Mouse (Mus musculus) MEL (cell line): ENCODE data around the gene Pon2. TPM values are rescaled to one million over a fixed set of nuclear protein-coding genes. Genes with fewer than 3 reads are reported as not detected.

ENCODE experiments used
- DNase-seq: peaks from one replicate; pipeline ENCODE4 v3.0.0; 2011; ENCODE audit warnings: low read depth, low spot score
- H3K27ac ChIP-seq: 2 replicates; pipeline ENCODE4 v1.5.1; 2012; ENCODE audit warnings: low read depth, mild to moderate bottlenecking, control low read depth, low read length, moderate library complexity; ENCODE audit not compliant: control insufficient read depth
- H3K27me3 ChIP-seq, 2 experiments: fragments of 150-350 bp in 1 of 2; sonication (generic) in 1 of 2; 2 replicates each; pipeline ENCODE4 v1.6.1; 2012; ENCODE audit warnings: low read length in 2 of 2, mild to moderate bottlenecking in 2 of 2, improper control_type of control experiment in 1 of 2, moderate library complexity in 1 of 2; ENCODE audit not compliant: insufficient read depth in 2 of 2, control insufficient read depth in 1 of 2
- H3K36me3 ChIP-seq, 2 experiments: 2 replicates each; pipeline ENCODE4 v1.6.1; 2012 to 2014; ENCODE audit warnings: low read length in 2 of 2, improper control_type of control experiment in 1 of 2, inconsistent platforms in 1 of 2, mild to moderate bottlenecking in 1 of 2; ENCODE audit not compliant: insufficient read depth in 2 of 2, control insufficient read depth in 1 of 2
- H3K4me1 ChIP-seq, 2 experiments: fragments of 150-350 bp in 1 of 2; sonication (generic) in 1 of 2; 2 replicates each; pipeline ENCODE4 v1.6.1; 2012; ENCODE audit warnings: low read length in 2 of 2, improper control_type of control experiment in 1 of 2, mild to moderate bottlenecking in 1 of 2; ENCODE audit not compliant: insufficient read depth in 2 of 2, control insufficient read depth in 1 of 2
- H3K4me3 ChIP-seq, 2 experiments: fragments of 150-350 bp in 1 of 2; sonication (generic) in 1 of 2; 2 replicates each; pipeline ENCODE4 v1.5.1; 2012; ENCODE audit warnings: low read depth in 2 of 2, low read length in 2 of 2, mild to moderate bottlenecking in 2 of 2, moderate library complexity in 2 of 2, control low read depth in 1 of 2, improper control_type of control experiment in 1 of 2; ENCODE audit not compliant: control insufficient read depth in 1 of 2, insufficient read depth in 1 of 2
- H3K79me2 ChIP-seq: 2 replicates; pipeline ENCODE4 v1.6.1; 2012; ENCODE audit warnings: mild to moderate bottlenecking, low read length, moderate library complexity; ENCODE audit not compliant: control insufficient read depth, poor library complexity, insufficient read depth
- H3K9ac ChIP-seq: 2 replicates; pipeline ENCODE4 v1.6.1; 2012; ENCODE audit warnings: low read depth, mild to moderate bottlenecking, control low read depth, low read length, moderate library complexity; ENCODE audit not compliant: control insufficient read depth, poor library complexity, severe bottlenecking
- H3K9me3 ChIP-seq: fragments of 150-350 bp; sonication (generic); replicated peaks from 2 replicates; pipeline ENCODE4 v1.6.1; 2012; ENCODE audit warnings: mild to moderate bottlenecking, low read length, improper control_type of control experiment, moderate library complexity; ENCODE audit not compliant: insufficient read depth
- BHLHE40 ChIP-seq: IDR thresholded peaks from 2 replicates; pipeline ENCODE4 v1.6.1; 2012; ENCODE audit warnings: low read depth, mild to moderate bottlenecking, inconsistent platforms, low read length, improper control_type of control experiment, borderline replicate concordance
- CHD1 ChIP-seq: IDR thresholded peaks from 2 replicates; pipeline ENCODE4 v1.6.1; 2012; ENCODE audit warnings: low read depth, mild to moderate bottlenecking, inconsistent platforms, low read length, improper control_type of control experiment
- CHD2 ChIP-seq: IDR thresholded peaks from 2 replicates; pipeline ENCODE4 v1.6.1; 2011; ENCODE audit warnings: low read length, improper control_type of control experiment
- CTCF ChIP-seq, 3 experiments: IDR thresholded peaks in 2 of 3; conservative IDR thresholded peaks in 1 of 3; 2 replicates each; pipeline ENCODE4 v1.5.1; 2011 to 2012; ENCODE audit warnings: low read length in 3 of 3, low read depth in 2 of 3, mild to moderate bottlenecking in 2 of 3, improper control_type of control experiment in 1 of 3, inconsistent platforms in 1 of 3, mixed read lengths in 1 of 3, moderate library complexity in 1 of 3; ENCODE audit not compliant: control insufficient read depth in 1 of 3, insufficient read depth in 1 of 3, poor library complexity in 1 of 3, severe bottlenecking in 1 of 3
- E2F4 ChIP-seq: IDR thresholded peaks from 2 replicates; pipeline ENCODE4 v1.6.1; 2011; ENCODE audit warnings: low read depth, low read length, improper control_type of control experiment, borderline replicate concordance
- ELF1 ChIP-seq: IDR thresholded peaks from 2 replicates; pipeline ENCODE4 v1.6.1; 2014; ENCODE audit warnings: low read depth, mild to moderate bottlenecking, inconsistent platforms, low read length, improper control_type of control experiment, moderate library complexity
- EP300 ChIP-seq, 2 experiments: IDR thresholded peaks; 2 replicates each; pipeline ENCODE4 v1.6.1; 2011; ENCODE audit warnings: improper control_type of control experiment in 2 of 2, low read length in 2 of 2, low read depth in 1 of 2, mild to moderate bottlenecking in 1 of 2
- ETS1 ChIP-seq: IDR thresholded peaks from 2 replicates; pipeline ENCODE4 v1.6.1; 2012; ENCODE audit warnings: low read depth, mild to moderate bottlenecking, inconsistent platforms, low read length, improper control_type of control experiment, moderate library complexity
- GABPA ChIP-seq: IDR thresholded peaks from 2 replicates; pipeline ENCODE4 v1.6.1; 2012; ENCODE audit warnings: low read depth, mild to moderate bottlenecking, inconsistent platforms, low read length, improper control_type of control experiment, moderate library complexity
- GATA1 ChIP-seq: IDR thresholded peaks from 2 replicates; pipeline ENCODE4 v1.6.1; 2011; ENCODE audit warnings: low read depth, low read length, improper control_type of control experiment
- MAFK ChIP-seq: IDR thresholded peaks from 2 replicates; pipeline ENCODE4 v1.6.1; 2011; ENCODE audit warnings: low read depth, mild to moderate bottlenecking, low read length, improper control_type of control experiment, borderline replicate concordance
- MAX ChIP-seq: IDR thresholded peaks from 2 replicates; pipeline ENCODE4 v1.6.1; 2011; ENCODE audit warnings: low read length, improper control_type of control experiment
- MAZ ChIP-seq: IDR thresholded peaks from 2 replicates; pipeline ENCODE4 v1.6.1; 2012; ENCODE audit warnings: low read depth, mild to moderate bottlenecking, inconsistent platforms, low read length, improper control_type of control experiment
- MXI1 ChIP-seq: IDR thresholded peaks from 2 replicates; pipeline ENCODE4 v1.6.1; 2011; ENCODE audit warnings: mild to moderate bottlenecking, low read depth, low read length, improper control_type of control experiment
- MYB ChIP-seq: IDR thresholded peaks from 2 replicates; pipeline ENCODE4 v1.6.1; 2011; ENCODE audit warnings: mild to moderate bottlenecking, low read depth, low read length, improper control_type of control experiment
- MYC ChIP-seq: IDR thresholded peaks from 2 replicates; pipeline ENCODE4 v1.6.1; 2011; ENCODE audit warnings: low read depth, mild to moderate bottlenecking, low read length, improper control_type of control experiment, moderate library complexity
- NELFE ChIP-seq: IDR thresholded peaks from 2 replicates; pipeline ENCODE4 v1.6.1; 2011; ENCODE audit warnings: low read depth, low read length, improper control_type of control experiment
- NRF1 ChIP-seq: IDR thresholded peaks from 2 replicates; pipeline ENCODE4 v1.6.1; 2014; ENCODE audit warnings: low read depth, mild to moderate bottlenecking, inconsistent platforms, low read length, improper control_type of control experiment, moderate library complexity; ENCODE audit not compliant: poor library complexity, insufficient read depth, severe bottlenecking
- POLR2A ChIP-seq, 2 experiments: IDR thresholded peaks; 2 replicates each; pipeline ENCODE4 v1.6.1; 2011 to 2012; ENCODE audit warnings: low read length in 2 of 2, mild to moderate bottlenecking in 2 of 2, control low read depth in 1 of 2, improper control_type of control experiment in 1 of 2, low read depth in 1 of 2, moderate library complexity in 1 of 2; ENCODE audit not compliant: control insufficient read depth in 1 of 2, insufficient read depth in 1 of 2, poor library complexity in 1 of 2
- POLR2AphosphoS2 ChIP-seq: IDR thresholded peaks from 2 replicates; pipeline ENCODE4 v1.6.1; 2011; ENCODE audit warnings: low read length, improper control_type of control experiment
- POLR2AphosphoS5 ChIP-seq: IDR thresholded peaks from 2 replicates; pipeline ENCODE4 v1.6.1; 2012; ENCODE audit warnings: low read depth, borderline replicate concordance, mild to moderate bottlenecking, inconsistent platforms, low read length, moderate library complexity, mixed read lengths
- RAD21 ChIP-seq: IDR thresholded peaks from 2 replicates; pipeline ENCODE4 v1.6.1; 2011; ENCODE audit warnings: mild to moderate bottlenecking, low read depth, low read length, improper control_type of control experiment
- RCOR1 ChIP-seq: IDR thresholded peaks from 2 replicates; pipeline ENCODE4 v1.6.1; 2012; ENCODE audit warnings: low read depth, mild to moderate bottlenecking, inconsistent platforms, low read length, improper control_type of control experiment
- SIN3A ChIP-seq: IDR thresholded peaks from 2 replicates; pipeline ENCODE4 v1.6.1; 2012; ENCODE audit warnings: low read length, improper control_type of control experiment, inconsistent platforms
- SMC3 ChIP-seq: IDR thresholded peaks from 2 replicates; pipeline ENCODE4 v1.6.1; 2011; ENCODE audit warnings: low read depth, low read length, improper control_type of control experiment
- TAL1 ChIP-seq: IDR thresholded peaks from 2 replicates; pipeline ENCODE4 v1.6.1; 2012; ENCODE audit warnings: mild to moderate bottlenecking, inconsistent platforms, low read length, moderate library complexity, mixed read lengths
- TBP ChIP-seq: IDR thresholded peaks from 2 replicates; pipeline ENCODE4 v1.8.0; 2011; ENCODE audit warnings: low read depth, low read length, improper control_type of control experiment
- TCF12 ChIP-seq: IDR thresholded peaks from 2 replicates; pipeline ENCODE4 v1.6.1; 2014; ENCODE audit warnings: low read depth, mild to moderate bottlenecking, inconsistent platforms, low read length, improper control_type of control experiment, moderate library complexity
- USF1 ChIP-seq: IDR thresholded peaks from 2 replicates; pipeline ENCODE4 v1.6.1; 2014; ENCODE audit warnings: low read depth, mild to moderate bottlenecking, inconsistent platforms, low read length, improper control_type of control experiment, moderate library complexity
- USF2 ChIP-seq, 2 experiments: IDR thresholded peaks; 2 replicates each; pipeline ENCODE4 v1.6.1; 2011 to 2012; ENCODE audit warnings: improper control_type of control experiment in 2 of 2, low read length in 2 of 2, borderline replicate concordance in 1 of 2, inconsistent platforms in 1 of 2, low read depth in 1 of 2, mild to moderate bottlenecking in 1 of 2; ENCODE audit not compliant: insufficient read depth in 1 of 2
- ZC3H11A ChIP-seq: IDR thresholded peaks from 2 replicates; pipeline ENCODE4 v1.6.1; 2012; ENCODE audit warnings: low read depth, mild to moderate bottlenecking, inconsistent platforms, low read length, improper control_type of control experiment
- ZKSCAN1 ChIP-seq: IDR thresholded peaks from 2 replicates; pipeline ENCODE4 v1.6.1; 2012; ENCODE audit warnings: low read depth, mild to moderate bottlenecking, inconsistent platforms, low read length, improper control_type of control experiment, moderate library complexity
- ZMIZ1 ChIP-seq: IDR thresholded peaks from 2 replicates; pipeline ENCODE4 v1.6.1; 2012; ENCODE audit warnings: low read depth, mild to moderate bottlenecking, inconsistent platforms, low read length, improper control_type of control experiment, moderate library complexity
- ZNF384 ChIP-seq: IDR thresholded peaks from 2 replicates; pipeline ENCODE4 v1.6.1; 2012; ENCODE audit warnings: low read depth, mild to moderate bottlenecking, inconsistent platforms, low read length, improper control_type of control experiment
- polyA plus RNA-seq, 2 experiments: library from polyadenylated mRNA; stranded (reverse) in 1 of 2; unstranded in 1 of 2; fragments of >175 nt in 1 of 2; fragments of >200 nt in 1 of 2; gene quantifications; 2 replicates each; pipeline versions ENCODE4 v1.2.1 to v1.2.4; 2012; ENCODE audit warnings: low replicate concordance in 2 of 2, low read depth in 1 of 2; ENCODE audit not compliant: insufficient read length in 2 of 2, insufficient read depth in 1 of 2, missing spikeins in 1 of 2
- total RNA-seq: library from RNA; depleted of rRNA; stranded (reverse); fragments of 300-350 nt; gene quantifications from 2 replicates; pipeline ENCODE4 v1.2.3, GENCODE M21; 2012

Gene Pon2
- total and polyA plus RNA-seq, 3 experiments: 14.4 to 21.2 TPM; not detected in 1

DNA sequence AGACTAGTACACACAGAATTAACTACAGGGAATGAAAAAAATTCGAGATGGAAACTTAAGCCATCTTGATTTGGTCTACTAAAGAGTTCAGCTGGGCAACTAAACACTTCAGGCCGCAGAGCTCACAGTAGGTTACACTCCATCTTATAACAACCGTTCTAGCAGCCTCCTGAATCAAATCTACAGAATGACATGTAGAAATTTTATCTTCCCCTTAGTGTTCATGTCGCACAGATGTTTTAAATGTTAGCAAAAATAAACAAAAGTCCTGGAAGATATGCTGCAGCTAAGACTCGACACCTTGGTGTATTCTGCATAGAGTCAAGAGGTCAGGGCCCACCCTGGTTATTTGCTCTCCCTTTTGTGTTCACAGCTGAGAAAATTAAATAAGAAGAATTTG, 10.3 kb downstream of the Pon2 start (continued):
- TF ChIP-seq POLR2AphosphoS5 (no peak), E2F4 (no peak), SMC3 (no peak), MXI1 (no peak), RCOR1 (no peak), ZNF384 (no peak), TBP (no peak), ZKSCAN1 (no peak), POLR2A (IDR thresholded peaks at IDR 0.05; ENCODE audit: control insufficient read depth in 1 of 2, insufficient read depth in 1 of 2, low read depth in 1 of 2, low read length in 2 of 2, poor library complexity in 1 of 2) (no peak), TAL1 (peak; percentile 20; the same call in 1 of the 2 replicates), GABPA (no peak)

DNA sequence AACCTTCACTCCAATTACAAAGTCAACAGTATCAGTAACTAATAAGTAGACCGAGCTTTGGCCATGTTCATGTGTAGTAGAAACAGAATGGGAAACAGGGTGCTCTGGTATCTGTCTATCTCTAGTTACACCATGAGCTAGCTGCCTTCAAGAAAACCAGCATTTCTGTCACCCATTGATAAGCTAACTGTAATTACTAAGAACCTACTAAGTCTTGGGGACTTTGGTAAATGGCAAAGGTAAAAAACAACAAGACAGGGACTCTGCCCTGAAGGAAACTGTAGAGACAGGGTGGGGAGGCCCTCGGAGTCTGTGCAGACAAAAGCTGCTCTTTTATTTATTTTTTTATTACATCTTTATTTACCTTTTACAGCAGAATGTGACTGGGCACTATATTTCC, 10.9 kb downstream of the Pon2 start:
- peaks cover 19 to 51% of the 10 kb centered on the region in 2 experiments for H3K36me3 ChIP-seq
- H3K9me3 ChIP-seq: no peaks in the 10 kb centered on the region
- H3K4me1 ChIP-seq: peaks cover 36 to 54% of the 10 kb centered on the region in 2 experiments
- DNase-seq: peak; percentile 80
- no peak overlapping the region; a peak in 1 of 4 replicates for H3K4me3 ChIP-seq
- no peaks in the 10 kb centered on the region for H3K79me2 ChIP-seq
- H3K9ac ChIP-seq: peak overlapping the region; percentile 17; the same call in 1 of the 2 replicates
- H3K27ac ChIP-seq: peak overlapping the region; percentile 80
- H3K27me3 ChIP-seq: no peaks in the 10 kb centered on the region
- TF ChIP-seq ZC3H11A: no peak
- no peak for TF ChIP-seq NELFE
- TF ChIP-seq USF2 (IDR thresholded peaks at IDR 0.05; ENCODE audit: borderline replicate concordance in 1 of 2, insufficient read depth in 1 of 2, low read depth in 1 of 2, low read length in 2 of 2): no peak
- TF ChIP-seq USF1: no peak
- no peak for TF ChIP-seq ZMIZ1
- no peak; the same call in 1 of the 2 replicates for TF ChIP-seq SIN3A
- no peak for TF ChIP-seq MXI1
- TF ChIP-seq POLR2AphosphoS2: no peak
- TF ChIP-seq MAFK: no peak
- peak; percentile 84 for TF ChIP-seq TAL1
- TF ChIP-seq ZNF384: no peak
- peak; percentile 86 for TF ChIP-seq TCF12
- TF ChIP-seq MYC: 0 out of 2 replicates have a peak, but pooled peaks have one; percentile 31
- no peak for TF ChIP-seq NRF1
- TF ChIP-seq MYB: peak; percentile 70
- TF ChIP-seq MAZ: no peak
- no peak for TF ChIP-seq ELF1
- no peak for TF ChIP-seq E2F4
- TF ChIP-seq ETS1: peak; percentile 77
- TF ChIP-seq BHLHE40: no peak
- no peak for TF ChIP-seq CTCF (IDR thresholded peaks at IDR 0.05 in 2 of 3, conservative IDR thresholded peaks at IDR 0.05 in 1 of 3; ENCODE audit: control insufficient read depth in 1 of 3, insufficient read depth in 1 of 3, low read depth in 2 of 3, low read length in 3 of 3, poor library complexity in 1 of 3, severe bottlenecking in 1 of 3)
- no peak for TF ChIP-seq CHD1
- TF ChIP-seq GABPA: no peak
- peak; percentile 92 to 93 for TF ChIP-seq EP300 (IDR thresholded peaks at IDR 0.05; ENCODE audit: low read depth in 1 of 2, low read length in 2 of 2)
- no peak for TF ChIP-seq POLR2AphosphoS5
- no peak for TF ChIP-seq CHD2
- TF ChIP-seq RAD21: no peak
- peak; percentile 28; the same call in 1 of the 2 replicates for TF ChIP-seq MAX
- peak; percentile 89 for TF ChIP-seq GATA1
- peak; percentile 44; the same call in 1 of the 2 replicates for TF ChIP-seq RCOR1
- TF ChIP-seq TBP: no peak; the same call in 1 of the 2 replicates
